Mouse (Mus musculus): ENCODE measurements around the gene Ubxn7.

DNA sequence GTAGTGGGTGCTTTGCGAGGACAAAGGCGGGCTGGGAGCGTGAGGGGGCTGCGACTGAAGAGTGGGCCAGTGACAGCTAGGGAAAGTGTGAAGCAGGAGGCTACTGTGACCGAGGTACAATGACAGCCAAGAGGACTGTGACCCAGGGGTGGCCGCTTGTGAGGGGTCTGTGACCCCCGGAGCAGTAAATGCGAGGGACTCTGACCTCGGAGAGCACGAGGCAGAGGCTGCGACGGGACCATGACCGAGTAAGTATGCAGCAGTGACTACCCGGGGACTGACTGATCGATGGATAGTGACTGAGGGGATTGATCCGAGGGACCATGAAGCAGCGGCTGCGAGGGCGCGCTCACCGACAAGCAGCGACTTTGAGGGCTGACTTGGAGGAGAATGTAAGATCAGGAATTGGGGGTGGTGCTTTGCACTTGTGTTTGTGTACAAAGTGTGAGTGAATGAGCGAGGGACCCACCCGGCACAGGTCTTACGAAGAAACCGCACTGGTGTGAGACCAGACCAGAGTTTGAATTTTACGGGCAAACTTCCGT is 99.1 kb downstream of the Ubxn7 start:
- TF ChIP-seq CTCF (IDR thresholded peaks at IDR 0.05; ENCODE audit: low read depth, low read length) (no peak), GATA2 (IDR thresholded peaks at IDR 0.05; ENCODE audit: borderline replicate concordance, low read depth, low read length) (no peak)

Measured in G1E (cell line).